Mouse (Mus musculus) heart, postnatal 0 days (tissue): Measurements from ENCODE around the gene Arl2.

Experiments used
- CTCF ChIP-seq: IDR thresholded peaks from 2 replicates; pipeline ENCODE4 v1.5.1; 2016; ENCODE audit warnings: antibody characterized with exemption, control low read depth, low read depth
- EP300 ChIP-seq: IDR thresholded peaks from 2 replicates; pipeline ENCODE4 v1.6.1; 2016; ENCODE audit warnings: antibody characterized with exemption, low read depth

- TF ChIP-seq EP300 (no peak), CTCF (no peak)
Observed at GRCm38 (mm10) chr19:6156372-6156771, 15.0 kb upstream of the Arl2 start.
